Mouse (Mus musculus) left cerebral cortex, postnatal 25 days (tissue): ENCODE data around the gene Pdcd5. TPM values are rescaled to one million over a fixed set of nuclear protein-coding genes. Genes with fewer than 3 reads are reported as not detected.
A peak's percentile ranks its signal among the peaks of the same experiment; 100 is the strongest.

ENCODE experiments used
- DNase-seq, 2 experiments: peaks; one replicate each; pipeline ENCODE4 v3.0.0; 2022; ENCODE audit warnings: low spot score in 2 of 2, mixed read lengths in 1 of 2
- intact Hi-C: fragments of 180-260 bp; cut with DNase I; formaldehyde crosslinking; loops from one replicate; pipeline ENCODE4 v1.15.1; 2025
- total RNA-seq, 2 experiments: library from RNA; stranded (reverse); gene quantifications; 2 replicates each; pipeline ENCODE4 v1.2.3; 2021

The Pdcd5 gene
- 10 to 100 TPM; 67.3 to 72.0 TPM for total RNA-seq

DNA sequence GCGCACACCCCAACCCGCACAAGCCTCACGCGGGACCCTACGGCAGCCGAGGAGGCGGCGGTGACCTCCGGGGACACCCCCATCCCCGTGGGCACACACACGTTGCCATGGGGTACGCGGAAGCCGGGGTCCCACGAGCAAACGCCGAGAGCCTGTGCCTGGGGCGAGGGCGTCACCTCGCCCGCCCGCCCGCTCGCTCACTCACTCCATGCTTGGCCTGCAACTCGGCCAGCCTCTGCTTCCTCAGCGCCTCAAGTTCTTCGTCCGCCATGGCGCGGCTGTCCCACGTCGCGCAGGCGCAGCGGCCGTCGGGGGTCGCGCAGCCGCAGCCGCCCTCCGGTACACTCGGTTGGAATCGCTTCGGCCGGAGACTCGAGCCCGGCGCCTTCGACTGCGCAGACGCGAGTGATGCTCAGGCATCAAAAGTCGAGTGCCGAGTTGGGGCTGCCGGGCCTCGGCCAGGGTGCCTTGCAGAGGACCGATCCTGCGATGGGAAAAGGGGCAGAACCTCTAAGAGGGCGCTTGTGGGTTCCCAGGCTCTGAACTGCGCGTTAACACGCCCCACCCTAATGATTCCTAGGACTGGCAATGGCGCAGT, at the start of gene Pdcd5:
Pdcd5 (minus strand) TSS at position 421 of the 598 bp plus-strand sequence.
- intact Hi-C loops, result no loop called here
- peak; percentile 98 for DNase-seq

DNA sequence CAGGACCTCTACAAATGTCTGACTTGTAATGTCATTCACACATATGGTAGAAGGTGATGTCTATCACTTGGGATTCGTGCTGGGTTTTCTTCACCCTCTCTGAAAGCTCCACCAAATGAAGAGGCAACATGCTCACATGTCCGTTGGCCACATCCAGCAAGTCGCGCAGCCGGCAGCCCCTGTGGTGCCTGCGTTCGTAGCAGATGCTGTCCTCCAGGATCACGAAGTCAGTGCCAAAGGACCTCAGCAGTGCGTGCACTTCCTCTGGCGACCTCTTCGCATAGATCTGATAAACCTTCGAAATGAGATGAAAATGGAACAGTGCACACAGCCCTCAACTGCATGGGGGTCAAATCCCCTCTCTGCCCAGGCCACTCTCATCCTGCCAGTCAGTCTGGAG, 45.3 kb upstream of the Pdcd5 start:
- intact Hi-C loops, result no loop called here
- no peak for DNase-seq

GRCm38 (mm10) chr7:35692117-35692516, 44.8 kb upstream of the Pdcd5 start:
- intact Hi-C loops, result no loop called here

GRCm38 (mm10) chr7:35688781-35689349, 41.5 kb upstream of the Pdcd5 start:
- intact Hi-C loops, result loop anchor here (10.0 kb wide), 1 partner anchor 1666 kb away; no protein-coding TSS in a partner anchor
- no peak for DNase-seq

More at GRCm38 (mm10) chr7:35692117-35692516, 44.8 kb upstream of the Pdcd5 start:
- no peak for DNase-seq

DNA sequence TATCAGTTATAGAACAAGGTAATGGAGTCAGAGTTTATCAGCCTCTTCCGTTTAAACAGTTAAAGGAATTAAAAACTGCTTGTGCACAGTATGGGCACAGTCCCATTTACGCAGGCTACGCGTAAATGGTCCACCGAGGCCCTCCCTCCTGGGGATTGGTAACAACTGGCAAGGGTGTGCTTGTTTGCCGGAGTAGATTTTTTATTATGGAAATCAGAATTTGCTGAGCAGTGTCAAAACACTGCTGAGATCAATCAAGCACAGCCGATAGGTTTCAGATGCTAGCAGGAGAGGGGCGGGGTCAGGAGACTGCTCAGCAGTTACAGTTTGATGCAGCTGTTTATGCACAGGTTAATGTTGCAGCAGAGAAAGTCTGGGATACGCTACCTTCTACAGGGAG, 41.0 kb upstream of the Pdcd5 start:
- intact Hi-C loops, result loop anchor here (10.0 kb wide), 1 partner anchor 1667 kb away; no protein-coding TSS in a partner anchor
- no peak for DNase-seq

DNA sequence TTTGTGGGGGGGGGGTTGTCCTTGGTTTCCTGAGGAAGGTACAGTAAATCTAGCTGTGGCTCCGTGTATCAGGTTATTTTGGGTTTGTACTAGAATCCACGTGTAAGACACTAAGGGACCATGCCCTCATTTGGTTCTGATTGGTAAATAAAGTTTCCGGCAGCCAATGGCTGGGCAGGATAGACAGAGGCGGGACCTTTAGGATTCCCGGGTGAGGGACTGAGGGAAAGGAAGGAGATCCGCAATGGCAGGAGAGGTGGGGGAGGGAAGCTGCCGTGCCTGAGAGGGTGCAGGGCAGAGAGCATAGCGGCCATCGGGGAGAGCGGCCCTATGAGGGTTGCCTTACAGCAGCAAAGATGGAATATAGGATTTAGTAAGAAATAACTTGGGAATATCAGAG, 39.9 kb upstream of the Pdcd5 start:
- no peak for DNase-seq
- intact Hi-C loops, result loop anchor here (10.0 kb wide), 1 partner anchor 1668 kb away; no protein-coding TSS in a partner anchor

GRCm38 (mm10) chr7:35686756-35687155, 39.4 kb upstream of the Pdcd5 start:
- intact Hi-C loops, result loop anchor here (1.0 to 10.0 kb wide), 2 partner anchors 68 to 1668 kb away; partner anchors contain the start of gene Dpy19l3
- peak; percentile 33 to 46 for DNase-seq

DNA sequence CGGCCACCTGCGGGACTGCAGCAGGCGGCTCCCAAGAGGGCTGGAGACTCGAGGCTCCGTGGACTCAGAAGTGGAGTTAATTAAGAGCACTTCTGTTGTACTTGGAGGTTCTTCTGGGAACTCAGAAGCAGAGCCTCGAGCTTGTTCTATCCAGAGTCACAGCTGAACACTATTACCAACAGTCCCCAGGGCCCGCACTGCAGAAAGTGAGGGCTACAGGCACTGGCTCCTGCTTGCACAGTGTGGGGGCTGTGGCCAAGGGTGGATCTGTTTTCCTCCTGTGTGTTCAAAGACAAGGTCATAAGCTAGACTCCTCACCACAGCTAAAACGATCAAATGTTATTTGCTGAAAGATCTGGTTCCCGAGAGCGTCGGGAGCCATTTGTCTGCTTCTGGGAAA, 38.9 kb upstream of the Pdcd5 start:
- intact Hi-C loops, result loop anchor here (1.0 to 10.0 kb wide), 2 partner anchors 68 to 1669 kb away; partner anchors contain the start of gene Dpy19l3
- DNase-seq, result no peak

- intact Hi-C loops, result loop anchor here (10.0 kb wide), 1 partner anchor 1671 kb away; no protein-coding TSS in a partner anchor
- DNase-seq, result no peak
These were observed 36.2 kb upstream of the Pdcd5 start for GRCm38 (mm10) chr7:35683409-35684122.

DNA sequence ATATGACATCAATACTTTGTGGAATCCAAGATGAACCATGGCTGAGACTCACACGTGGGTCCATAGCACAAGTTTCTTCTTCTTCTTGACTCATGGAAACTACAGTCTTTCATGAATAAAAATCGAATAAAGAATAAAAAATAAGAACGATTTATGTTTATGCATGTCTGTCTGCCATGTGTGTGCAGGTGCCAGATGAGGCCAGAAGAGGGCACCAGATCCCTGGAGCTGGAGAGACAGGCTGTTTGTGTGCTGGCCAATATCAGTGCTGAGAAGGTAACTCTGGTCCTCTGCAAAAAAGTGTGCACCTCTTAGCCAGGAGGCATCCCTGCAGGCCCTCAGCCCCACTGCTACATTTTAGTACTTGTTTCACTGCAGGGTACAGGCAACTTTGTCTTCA, 34.2 kb upstream of the Pdcd5 start:
- no peak for DNase-seq
- intact Hi-C loops, result loop anchor here (10.0 kb wide), 1 partner anchor 1673 kb away; no protein-coding TSS in a partner anchor

GRCm38 (mm10) chr7:35678976-35679375, 31.7 kb upstream of the Pdcd5 start:
- intact Hi-C loops, result no loop called here
- no peak for DNase-seq

- intact Hi-C loops, result no loop called here
- DNase-seq, result peak in 1 of 2 experiments; percentile 37
These were observed 21.0 kb upstream of the Pdcd5 start for GRCm38 (mm10) chr7:35668066-35669041.

GRCm38 (mm10) chr7:35663790-35664376, 16.6 kb upstream of the Pdcd5 start:
- intact Hi-C loops, result no loop called here
- no peak for DNase-seq

- DNase-seq, result no peak
- intact Hi-C loops, result no loop called here
These were observed 11.9 kb upstream of the Pdcd5 start for GRCm38 (mm10) chr7:35659173-35659572.

GRCm38 (mm10) chr7:35657829-35658228, 10.5 kb upstream of the Pdcd5 start:
- DNase-seq, result no peak
- intact Hi-C loops, result no loop called here

DNA sequence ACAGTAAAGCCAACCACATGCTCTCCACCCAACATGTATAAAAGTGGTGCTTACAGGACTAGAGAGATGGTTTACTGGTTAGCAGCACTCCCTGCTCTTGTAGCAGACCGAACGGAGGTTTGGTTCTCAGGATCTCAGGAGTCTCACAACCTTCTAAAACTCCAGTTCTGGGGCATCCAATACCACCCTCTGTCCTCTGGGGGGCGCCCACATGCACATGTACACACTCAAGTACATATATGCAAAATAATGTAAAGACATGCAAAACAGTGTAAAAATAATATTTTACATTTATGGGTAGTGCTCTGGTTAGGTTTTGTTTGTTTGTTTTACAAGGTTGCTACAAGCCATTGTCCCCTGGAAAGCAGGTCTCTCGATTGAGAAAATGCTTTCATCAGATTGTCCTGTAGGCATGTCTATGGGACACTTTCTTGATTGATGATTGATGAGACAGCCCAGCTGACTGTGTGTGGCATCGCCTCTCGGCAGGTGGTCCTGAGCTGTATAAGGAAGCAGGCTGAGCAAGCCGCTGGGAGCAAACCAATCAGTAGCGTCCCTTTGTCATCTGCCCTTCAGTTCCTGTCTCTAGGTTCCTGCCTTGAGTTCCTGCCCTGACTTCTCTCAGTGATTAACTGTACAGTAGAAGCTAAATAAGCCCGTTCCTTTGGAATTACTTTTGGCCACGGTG, 4.4 kb upstream of the Pdcd5 start:
- intact Hi-C loops, result loop anchor here (2.0 to 5.0 kb wide), 3 partner anchors 106 to 1705 kb away; no protein-coding TSS in a partner anchor
- no peak for DNase-seq

DNA sequence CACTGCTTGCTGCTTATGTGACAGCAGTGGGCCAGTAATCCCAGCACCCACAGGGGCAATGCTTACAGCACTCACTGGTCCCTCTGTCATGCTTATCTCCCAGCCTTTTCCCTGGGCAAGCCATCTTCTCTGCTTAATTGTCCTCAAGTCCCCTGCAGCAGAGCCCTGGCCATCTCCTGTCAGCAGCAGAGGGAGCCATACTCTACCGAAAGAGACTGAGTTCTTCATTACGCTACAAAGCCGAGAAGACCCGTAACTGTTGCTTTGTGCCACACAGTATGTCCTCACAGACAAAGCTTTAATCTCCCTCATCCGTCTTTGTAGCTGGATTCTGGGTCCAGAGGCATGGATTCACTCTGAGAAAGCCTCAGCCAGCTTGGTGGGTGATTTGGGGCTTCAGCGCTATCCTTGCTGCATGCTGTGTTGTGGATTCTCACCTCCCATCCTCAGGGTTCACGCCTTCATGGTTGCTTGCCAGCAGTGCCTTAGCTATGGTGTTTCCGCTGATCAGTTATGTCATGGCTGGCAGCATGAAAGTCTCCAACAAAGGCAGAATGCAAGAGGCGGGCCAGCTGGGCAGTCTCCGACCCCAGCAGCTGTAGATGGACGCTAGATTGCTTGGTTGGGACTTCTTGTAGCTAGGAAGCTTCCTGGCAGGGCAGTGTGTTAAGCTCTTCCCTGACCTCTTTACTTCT, 3.5 kb upstream of the Pdcd5 start:
- DNase-seq, result peak; percentile 59 to 74
- intact Hi-C loops, result loop anchor here (2.0 to 5.0 kb wide), 3 partner anchors 106 to 1706 kb away; no protein-coding TSS in a partner anchor

DNA sequence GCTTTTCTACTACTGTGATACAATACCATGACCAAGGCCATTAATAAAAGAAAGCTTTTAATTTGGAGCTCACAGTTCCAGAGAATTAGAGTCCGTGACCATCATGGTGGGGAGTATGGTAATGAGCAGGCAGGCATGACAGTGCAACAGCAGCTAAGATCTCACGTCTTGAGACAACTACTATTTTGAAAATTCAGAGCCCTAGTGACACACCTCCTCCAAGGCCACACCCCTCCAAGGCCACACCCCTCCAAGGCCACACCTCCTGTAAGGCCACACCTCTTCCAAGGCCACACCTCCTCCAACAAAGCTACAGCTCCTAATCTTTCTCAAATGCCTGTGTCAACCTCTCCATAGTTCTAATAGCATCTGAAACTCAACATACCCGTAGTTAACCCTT, 1.8 kb upstream of the Pdcd5 start:
- no peak for DNase-seq
- intact Hi-C loops, result no loop called here
